Comparison of ENCODE assay signal across 17 mouse cellular contexts in the genomic region with DNA sequence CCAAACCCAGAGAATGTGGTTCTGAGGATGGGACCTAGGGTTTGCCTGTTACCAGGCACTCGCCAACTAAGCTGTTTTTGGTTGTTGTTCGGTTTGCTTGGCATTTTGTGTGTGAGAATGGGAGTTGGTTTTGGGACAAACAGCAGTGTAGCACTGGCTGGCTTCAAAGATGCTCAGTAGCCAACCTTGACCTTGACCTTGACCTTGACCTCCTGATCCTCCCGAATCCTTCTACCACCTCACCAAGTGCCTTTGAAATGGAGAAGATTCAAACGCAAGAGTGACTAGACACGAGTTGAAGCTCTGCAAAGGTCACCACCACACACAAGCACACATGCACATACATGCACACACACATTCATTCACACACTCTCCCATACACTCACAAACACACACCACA. TPM values are rescaled to one million over a fixed set of nuclear protein-coding genes. Genes with fewer than 3 reads are reported as not detected.
DNase-seq lines count a peak whose midpoint lies in the region; ATAC-seq and TF ChIP-seq lines count a peak whose summit lies in the region.
"Had no signal": no experiment of that assay in that cellular context is flagged by ENCODE, and none has a peak within 500 bp of the region (broad histone marks: within the 10 kb centered on the region; RNA-seq: fewer than 3 reads in every experiment).

No protein-coding gene starts in this region.

- no peaks in the 10 kb centered on the region for H3K9me3 ChIP-seq in liver, embryonic 15.5 days (replicated peaks)
- H3K9me3 ChIP-seq in ES-E14 (ENCODE audit: control insufficient read depth, insufficient read depth, low read depth, low read length) = no peaks in the 10 kb centered on the region
- H3K9me3 ChIP-seq in intestine, embryonic 16.5 days (ENCODE audit: control insufficient read depth, low read length) = no peaks in the 10 kb centered on the region
- no peaks in the 10 kb centered on the region for H3K9me3 ChIP-seq in intestine, embryonic 15.5 days
- H3K9me3 ChIP-seq: embryonic facial prominence, embryonic 10.5 days; embryonic facial prominence, embryonic 12.5 days; forebrain, embryonic 13.5 days; forebrain, embryonic 15.5 days had no signal

- no peak overlapping the region for H3K4me3 ChIP-seq in liver, embryonic 15.5 days (replicated peaks)
- H3K4me3 ChIP-seq in ES-E14 (ENCODE audit: insufficient read depth in 1 of 2, low read depth in 1 of 2, low read length in 2 of 2, poor library complexity in 1 of 2, severe bottlenecking in 1 of 2) = no peak overlapping the region
- no peak overlapping the region for H3K4me3 ChIP-seq in intestine, embryonic 16.5 days (ENCODE audit: low read length)
- H3K4me3 ChIP-seq in intestine, embryonic 15.5 days (replicated peaks) = no peak overlapping the region
- H3K4me3 ChIP-seq: embryonic facial prominence, embryonic 10.5 days; embryonic facial prominence, embryonic 12.5 days; forebrain, embryonic 13.5 days; forebrain, embryonic 15.5 days had no signal

- in situ Hi-C loops in ES-E14 (cut with MboI; ENCODE audit: low sequenced_read_pairs in 2 of 2, unreplicated experiment in 2 of 2) = no loop called here

- WGBS in liver, embryonic 15.5 days (ENCODE audit: insufficient replicate concordance) = 59% methylated on average over 5 of the region's 5 CpGs
- WGBS in intestine, embryonic 16.5 days = 77% methylated on average over 5 of the region's 5 CpGs
- 75% methylated on average over 5 of the region's 5 CpGs for WGBS in intestine, embryonic 15.5 days

- H3K36me3 ChIP-seq in liver, embryonic 15.5 days (replicated peaks) = peaks cover 24% of the 10 kb centered on the region
- peaks cover 3% of the 10 kb centered on the region; the same call in 1 of the 2 replicates for H3K36me3 ChIP-seq in ES-E14 (ENCODE audit: control insufficient read depth, insufficient read depth, low read length, poor library complexity, severe bottlenecking)
- no peaks in the 10 kb centered on the region for H3K36me3 ChIP-seq in intestine, embryonic 16.5 days (ENCODE audit: control insufficient read depth, insufficient read depth, low read length)
- H3K36me3 ChIP-seq in intestine, embryonic 15.5 days = no peaks in the 10 kb centered on the region
- H3K36me3 ChIP-seq: forebrain, embryonic 15.5 days had no signal

- H3K27ac ChIP-seq in liver, embryonic 15.5 days (replicated peaks) = no peak overlapping the region
- H3K27ac ChIP-seq in ES-E14 (ENCODE audit: insufficient read depth, low read depth, low read length, poor library complexity, severe bottlenecking) = no peak overlapping the region
- H3K27ac ChIP-seq in intestine, embryonic 16.5 days (ENCODE audit: low read length) = no peak overlapping the region
- no peak overlapping the region for H3K27ac ChIP-seq in intestine, embryonic 15.5 days
- H3K27ac ChIP-seq: embryonic facial prominence, embryonic 10.5 days; embryonic facial prominence, embryonic 12.5 days; forebrain, embryonic 13.5 days; forebrain, embryonic 15.5 days had no signal

- no peak overlapping the region for H3K9ac ChIP-seq in liver, embryonic 15.5 days
- no peak overlapping the region for H3K9ac ChIP-seq in ES-E14 (ENCODE audit: insufficient read depth, low read depth, low read length, poor library complexity, severe bottlenecking)
- H3K9ac ChIP-seq in intestine, embryonic 16.5 days (ENCODE audit: low read depth, low read length) = no peak overlapping the region
- no peak overlapping the region for H3K9ac ChIP-seq in intestine, embryonic 15.5 days
- H3K9ac ChIP-seq: embryonic facial prominence, embryonic 12.5 days; forebrain, embryonic 13.5 days; forebrain, embryonic 15.5 days; forebrain, postnatal 0 days had no signal

- ATAC-seq in liver, embryonic 15.5 days (ENCODE audit: insufficient read depth) = 0 out of 2 replicates have a peak, but pooled peaks have one; percentile 6
- no peak for ATAC-seq in intestine, embryonic 16.5 days
- ATAC-seq in intestine, embryonic 15.5 days = no peak
- ATAC-seq: forebrain, embryonic 15.5 days; Patski had no signal

- no peak overlapping the region for H3K4me2 ChIP-seq in liver, embryonic 15.5 days
- H3K4me2 ChIP-seq in intestine, embryonic 16.5 days (ENCODE audit: low read depth, low read length) = no peak overlapping the region
- H3K4me2 ChIP-seq in intestine, embryonic 15.5 days (replicated peaks) = no peak overlapping the region
- H3K4me2 ChIP-seq: embryonic facial prominence, embryonic 12.5 days; forebrain, embryonic 13.5 days; forebrain, embryonic 15.5 days had no signal

- DNase-seq in liver = no peak
- DNase-seq in ES-E14 (ENCODE audit: low read depth, low spot score) = peak; percentile 47
- peak; percentile 69 for DNase-seq in ZHBTc4 (ENCODE audit: low read depth, low spot score)
- peak; percentile 18 for DNase-seq in naive thymus-derived CD4-positive, alpha-beta T cell, adult 2 months (ENCODE audit: low read depth)
- no peak for DNase-seq in Muller cell, postnatal 12 days (ENCODE audit: inconsistent ontology term)
- DNase-seq: adrenal gland, adult 8-10 months; cerebellum, adult 11-12 months; cerebellum, adult 9-10 months had no signal

- H3K27me3 ChIP-seq in liver, embryonic 15.5 days = no peaks in the 10 kb centered on the region
- H3K27me3 ChIP-seq in intestine, embryonic 16.5 days (replicated peaks; ENCODE audit: control insufficient read depth, insufficient read depth, low read length) = no peaks in the 10 kb centered on the region
- no peaks in the 10 kb centered on the region for H3K27me3 ChIP-seq in intestine, embryonic 15.5 days (replicated peaks)
- H3K27me3 ChIP-seq: embryonic facial prominence, embryonic 12.5 days; forebrain, embryonic 13.5 days; forebrain, embryonic 15.5 days; Patski had no signal

- H3K4me1 ChIP-seq in liver, embryonic 15.5 days (replicated peaks) = peaks cover 3% of the 10 kb centered on the region; the same call in 1 of the 2 replicates
- peaks cover 0 to 8% of the 10 kb centered on the region in 2 experiments; a peak in 1 of 4 replicates for H3K4me1 ChIP-seq in ES-E14 (ENCODE audit: control insufficient read depth in 2 of 2, insufficient read depth in 2 of 2, low read length in 2 of 2, poor library complexity in 1 of 2)
- no peaks in the 10 kb centered on the region for H3K4me1 ChIP-seq in intestine, embryonic 16.5 days (ENCODE audit: control insufficient read depth, insufficient read depth, low read length)
- no peaks in the 10 kb centered on the region for H3K4me1 ChIP-seq in intestine, embryonic 15.5 days (replicated peaks)
- H3K4me1 ChIP-seq: embryonic facial prominence, embryonic 10.5 days; embryonic facial prominence, embryonic 12.5 days; forebrain, embryonic 13.5 days; forebrain, embryonic 15.5 days had no signal

TF ChIP-seq in ES-E14, 5 proteins besides CTCF, POLR2A, EP300 and RAD21:
- TF ChIP-seq ZC3H11A (IDR thresholded peaks at IDR 0.05; ENCODE audit: borderline replicate concordance, low read depth, low read length) (no peak), ZNF384 (IDR thresholded peaks at IDR 0.05; ENCODE audit: low read depth, low read length) (no peak), CHD2 (IDR thresholded peaks at IDR 0.05; ENCODE audit: low read depth, low read length) (no peak), HCFC1 (IDR thresholded peaks at IDR 0.05; ENCODE audit: borderline replicate concordance, insufficient read depth, low read length) (no peak), MAFK (IDR thresholded peaks at IDR 0.05; ENCODE audit: insufficient read depth, low read depth, low read length) (no peak)
TF ChIP-seq in ES-E14: peak in this region for 0.

RNA-seq across cellular contexts. Expression of a gene that starts 44.6 kb away (rescaled TPM):
- 3.4 and 4.7 TPM in 2 replicates for polyA plus RNA-seq in liver, embryonic 15.5 days (2015; fragmentation: Nextera tagmentation; extraction: Ambion mirVana)
- total RNA-seq in ES-E14 (2012; rRNA removed) = 23.2 and 28.4 TPM in 2 replicates
- polyA plus RNA-seq in intestine, embryonic 16.5 days (2015; fragmentation: Nextera tagmentation; extraction: Ambion mirVana) = 2.4 and 2.9 TPM in 2 replicates
- 3.3 and 3.7 TPM in 2 replicates for polyA plus RNA-seq in intestine, embryonic 15.5 days (2015; fragmentation: Nextera tagmentation; extraction: Ambion mirVana)

Comparison
In these comparisons a context has a peak if more than half of its experiments do, and no peak if none do; other contexts are left out.
1. DNase-seq: peak in ES-E14 (single experiment), ZHBTc4 (single experiment) and naive thymus-derived CD4-positive, alpha-beta T cell, adult 2 months (single experiment); none in liver (single experiment) and Muller cell, postnatal 12 days (single experiment).